Comparison of ENCODE assay signal across 19 mouse cellular contexts in genomic region chr7:44320886-44321285, GRCm38 (mm10). TPM values are rescaled to one million over a fixed set of nuclear protein-coding genes. Genes with fewer than 3 reads are reported as not detected.
A peak's percentile ranks its signal among the peaks of the same experiment; 100 is the strongest.
DNase-seq lines count a peak whose midpoint lies in the region; ATAC-seq lines count a peak whose summit lies in the region.
"Had no signal": no experiment of that assay in that cellular context is flagged by ENCODE, and none has a peak within 500 bp of the region (broad histone marks: within the 10 kb centered on the region; RNA-seq: fewer than 3 reads in every experiment).

No protein-coding gene starts in this region.

- no peaks in the 10 kb centered on the region for H3K27me3 ChIP-seq in kidney, embryonic 16.5 days (ENCODE audit: insufficient read depth, low read length)
- H3K27me3 ChIP-seq in kidney, embryonic 15.5 days = 0 out of 2 replicates have a peak, but pooled peaks cover 5% of the 10 kb centered on the region

- 51% methylated on average over 8 of the region's 8 CpGs for WGBS in kidney, embryonic 16.5 days
- 64% methylated on average over 8 of the region's 8 CpGs for WGBS in kidney, embryonic 15.5 days

- peak; percentile 80 for DNase-seq in right cerebral cortex, adult 18-20 months
- DNase-seq in right cerebral cortex, postnatal 36 days (ENCODE audit: low spot score in 2 of 2) = no peak
- peak; percentile 85 to 90 for DNase-seq in cerebellum, postnatal 14 days
- DNase-seq in layer of hippocampus, postnatal 10 days (ENCODE audit: low spot score in 2 of 2) = peak; percentile 75 to 81
- peak; percentile 79 for DNase-seq in right cerebral cortex, postnatal 4 days
- no peak for DNase-seq in embryo, embryonic 10.5 days (ENCODE audit: low spot score)
- DNase-seq: adrenal gland, adult 8-10 months; gastrocnemius, postnatal 36 days; kidney, adult 11 months had no signal

- H3K4me2 ChIP-seq in kidney, embryonic 16.5 days (replicated peaks; ENCODE audit: low read depth, low read length) = no peak overlapping the region
- H3K4me2 ChIP-seq in kidney, embryonic 15.5 days = no peak overlapping the region
- H3K4me2 ChIP-seq: heart, embryonic 15.5 days had no signal

- no peak for ATAC-seq in kidney, embryonic 16.5 days (ENCODE audit: low FRiP score, low TSS enrichment)
- no peak for ATAC-seq in kidney, embryonic 15.5 days (replicated peaks; ENCODE audit: low FRiP score)

- no peaks in the 10 kb centered on the region for H3K9me3 ChIP-seq in kidney, embryonic 16.5 days (ENCODE audit: low read length)
- no peaks in the 10 kb centered on the region for H3K9me3 ChIP-seq in kidney, embryonic 15.5 days (replicated peaks)
- H3K9me3 ChIP-seq: heart, embryonic 15.5 days had no signal

- H3K4me3 ChIP-seq in kidney, embryonic 16.5 days (ENCODE audit: low read length) = no peak overlapping the region
- H3K4me3 ChIP-seq in kidney, embryonic 15.5 days (replicated peaks) = no peak overlapping the region
- H3K4me3 ChIP-seq: erythroblast, embryonic 14.5 days; heart, embryonic 15.5 days; myocyte had no signal

- no peak overlapping the region for H3K9ac ChIP-seq in kidney, embryonic 16.5 days (replicated peaks; ENCODE audit: low read length)
- no peak overlapping the region for H3K9ac ChIP-seq in kidney, embryonic 15.5 days
- H3K9ac ChIP-seq: heart, embryonic 15.5 days; liver, embryonic 14.5 days had no signal

- no peaks in the 10 kb centered on the region for H3K4me1 ChIP-seq in kidney, embryonic 16.5 days (ENCODE audit: insufficient read depth, low read length)
- H3K4me1 ChIP-seq in kidney, embryonic 15.5 days = no peaks in the 10 kb centered on the region
- H3K4me1 ChIP-seq: heart, embryonic 15.5 days had no signal

- H3K27ac ChIP-seq in kidney, embryonic 16.5 days (ENCODE audit: low read length) = no peak overlapping the region
- no peak overlapping the region for H3K27ac ChIP-seq in kidney, embryonic 15.5 days
- H3K27ac ChIP-seq: heart, embryonic 15.5 days; liver, embryonic 14.5 days had no signal

- no peaks in the 10 kb centered on the region for H3K36me3 ChIP-seq in kidney, embryonic 16.5 days (ENCODE audit: insufficient read depth, low read length)
- no peaks in the 10 kb centered on the region for H3K36me3 ChIP-seq in kidney, embryonic 15.5 days
- H3K36me3 ChIP-seq: heart, embryonic 15.5 days had no signal

RNA-seq across cellular contexts. Expression of gene Shank1, which starts 10.8 kb away (rescaled TPM):
- 100 to 1,000 TPM; 439 to 476 TPM for total RNA-seq in layer of hippocampus, postnatal 10 days (2021)
- polyA plus RNA-seq in kidney, embryonic 16.5 days (2015; fragmentation: Nextera tagmentation; extraction: Ambion mirVana) = 1.5 and 1.7 TPM in 2 replicates
- polyA plus RNA-seq in kidney, embryonic 15.5 days (2015; fragmentation: Nextera tagmentation; extraction: Ambion mirVana) = 1.6 and 2.5 TPM in 2 replicates
- total RNA-seq: common myeloid progenitor, adult 5-6 weeks had no signal

RNA-seq across cellular contexts. Expression of gene Clec11a, which starts 14.2 kb away (rescaled TPM):
- 1 to 10 TPM; 1.9 TPM for total RNA-seq in layer of hippocampus, postnatal 10 days (2021)
- 3.6 and 5.8 TPM in 2 replicates for polyA plus RNA-seq in kidney, embryonic 16.5 days (2015; fragmentation: Nextera tagmentation; extraction: Ambion mirVana)
- 6.0 and 7.0 TPM in 2 replicates for polyA plus RNA-seq in kidney, embryonic 15.5 days (2015; fragmentation: Nextera tagmentation; extraction: Ambion mirVana)

RNA-seq across cellular contexts. Expression of gene Gm15517, which starts 59.6 kb away (rescaled TPM):
- not detected for total RNA-seq in layer of hippocampus, postnatal 10 days (2021)
- not detected in 2 replicates for polyA plus RNA-seq in kidney, embryonic 16.5 days (2015; fragmentation: Nextera tagmentation; extraction: Ambion mirVana)
- polyA plus RNA-seq in kidney, embryonic 15.5 days (2015; fragmentation: Nextera tagmentation; extraction: Ambion mirVana) = not detected in 2 replicates
- total RNA-seq: adrenal gland, adult 8-10 months; common myeloid progenitor, adult 5-6 weeks; gastrocnemius, postnatal 36 days; left cerebral cortex, postnatal 36 days; megakaryocyte, adult 5-6 weeks had no signal
- polyA plus RNA-seq: erythroblast, embryonic 14.5 days; heart, embryonic 15.5 days; liver, embryonic 14.5 days; myocyte; thymus, postnatal 0 days had no signal

Comparison
In these comparisons a context has a peak if more than half of its experiments do, and no peak if none do; other contexts are left out.
1. DNase-seq: peak in right cerebral cortex, adult 18-20 months (single experiment), cerebellum, postnatal 14 days (2 of 2), layer of hippocampus, postnatal 10 days (2 of 2) and right cerebral cortex, postnatal 4 days (single experiment); none in right cerebral cortex, postnatal 36 days (0 of 2) and embryo, embryonic 10.5 days (single experiment).